Mouse (Mus musculus) MEL (cell line): ENCODE results near the gene Bpifa2. TPM values are rescaled to one million over a fixed set of nuclear protein-coding genes. Genes with fewer than 3 reads are reported as not detected.
"Not testable (repeated sequence)": the region's sequence is repeated elsewhere in the genome, so short reads cannot be mapped to it uniquely, and the experiment has no call there.

ENCODE experiments used
- DNase-seq: peaks from one replicate; pipeline ENCODE4 v3.0.0; 2011; ENCODE audit warnings: low read depth, low spot score
- H3K27ac ChIP-seq: 2 replicates; pipeline ENCODE4 v1.5.1; 2012; ENCODE audit warnings: low read depth, mild to moderate bottlenecking, control low read depth, low read length, moderate library complexity; ENCODE audit not compliant: control insufficient read depth
- H3K27me3 ChIP-seq, 2 experiments: fragments of 150-350 bp in 1 of 2; sonication (generic) in 1 of 2; 2 replicates each; pipeline ENCODE4 v1.6.1; 2012; ENCODE audit warnings: low read length in 2 of 2, mild to moderate bottlenecking in 2 of 2, improper control_type of control experiment in 1 of 2, moderate library complexity in 1 of 2; ENCODE audit not compliant: insufficient read depth in 2 of 2, control insufficient read depth in 1 of 2
- H3K36me3 ChIP-seq, 2 experiments: 2 replicates each; pipeline ENCODE4 v1.6.1; 2012 to 2014; ENCODE audit warnings: low read length in 2 of 2, improper control_type of control experiment in 1 of 2, inconsistent platforms in 1 of 2, mild to moderate bottlenecking in 1 of 2; ENCODE audit not compliant: insufficient read depth in 2 of 2, control insufficient read depth in 1 of 2
- H3K4me1 ChIP-seq, 2 experiments: fragments of 150-350 bp in 1 of 2; sonication (generic) in 1 of 2; 2 replicates each; pipeline ENCODE4 v1.6.1; 2012; ENCODE audit warnings: low read length in 2 of 2, improper control_type of control experiment in 1 of 2, mild to moderate bottlenecking in 1 of 2; ENCODE audit not compliant: insufficient read depth in 2 of 2, control insufficient read depth in 1 of 2
- H3K4me3 ChIP-seq, 2 experiments: fragments of 150-350 bp in 1 of 2; sonication (generic) in 1 of 2; 2 replicates each; pipeline ENCODE4 v1.5.1; 2012; ENCODE audit warnings: low read depth in 2 of 2, low read length in 2 of 2, mild to moderate bottlenecking in 2 of 2, moderate library complexity in 2 of 2, control low read depth in 1 of 2, improper control_type of control experiment in 1 of 2; ENCODE audit not compliant: control insufficient read depth in 1 of 2, insufficient read depth in 1 of 2
- H3K79me2 ChIP-seq: 2 replicates; pipeline ENCODE4 v1.6.1; 2012; ENCODE audit warnings: mild to moderate bottlenecking, low read length, moderate library complexity; ENCODE audit not compliant: control insufficient read depth, poor library complexity, insufficient read depth
- H3K9ac ChIP-seq: 2 replicates; pipeline ENCODE4 v1.6.1; 2012; ENCODE audit warnings: low read depth, mild to moderate bottlenecking, control low read depth, low read length, moderate library complexity; ENCODE audit not compliant: control insufficient read depth, poor library complexity, severe bottlenecking
- H3K9me3 ChIP-seq: fragments of 150-350 bp; sonication (generic); replicated peaks from 2 replicates; pipeline ENCODE4 v1.6.1; 2012; ENCODE audit warnings: mild to moderate bottlenecking, low read length, improper control_type of control experiment, moderate library complexity; ENCODE audit not compliant: insufficient read depth
- BHLHE40 ChIP-seq: IDR thresholded peaks from 2 replicates; pipeline ENCODE4 v1.6.1; 2012; ENCODE audit warnings: low read depth, mild to moderate bottlenecking, inconsistent platforms, low read length, improper control_type of control experiment, borderline replicate concordance
- CTCF ChIP-seq, 3 experiments: IDR thresholded peaks in 2 of 3; conservative IDR thresholded peaks in 1 of 3; 2 replicates each; pipeline ENCODE4 v1.5.1; 2011 to 2012; ENCODE audit warnings: low read length in 3 of 3, low read depth in 2 of 3, mild to moderate bottlenecking in 2 of 3, improper control_type of control experiment in 1 of 3, inconsistent platforms in 1 of 3, mixed read lengths in 1 of 3, moderate library complexity in 1 of 3; ENCODE audit not compliant: control insufficient read depth in 1 of 3, insufficient read depth in 1 of 3, poor library complexity in 1 of 3, severe bottlenecking in 1 of 3
- EP300 ChIP-seq, 2 experiments: IDR thresholded peaks; 2 replicates each; pipeline ENCODE4 v1.6.1; 2011; ENCODE audit warnings: improper control_type of control experiment in 2 of 2, low read length in 2 of 2, low read depth in 1 of 2, mild to moderate bottlenecking in 1 of 2
- GABPA ChIP-seq: IDR thresholded peaks from 2 replicates; pipeline ENCODE4 v1.6.1; 2012; ENCODE audit warnings: low read depth, mild to moderate bottlenecking, inconsistent platforms, low read length, improper control_type of control experiment, moderate library complexity
- GATA1 ChIP-seq: IDR thresholded peaks from 2 replicates; pipeline ENCODE4 v1.6.1; 2011; ENCODE audit warnings: low read depth, low read length, improper control_type of control experiment
- HCFC1 ChIP-seq: IDR thresholded peaks from 2 replicates; pipeline ENCODE4 v1.6.1; 2012; ENCODE audit warnings: low read depth, mild to moderate bottlenecking, inconsistent platforms, low read length, improper control_type of control experiment, moderate library complexity
- JUND ChIP-seq: IDR thresholded peaks from 2 replicates; pipeline ENCODE4 v1.6.1; 2011; ENCODE audit warnings: low read depth, mild to moderate bottlenecking, improper control_type of control experiment, low read length
- MAFK ChIP-seq: IDR thresholded peaks from 2 replicates; pipeline ENCODE4 v1.6.1; 2011; ENCODE audit warnings: low read depth, mild to moderate bottlenecking, low read length, improper control_type of control experiment, borderline replicate concordance
- MEF2A ChIP-seq: IDR thresholded peaks from 2 replicates; pipeline ENCODE4 v1.6.1; 2014; ENCODE audit warnings: low read depth, mild to moderate bottlenecking, inconsistent platforms, low read length, improper control_type of control experiment; ENCODE audit not compliant: poor library complexity, insufficient replicate concordance, severe bottlenecking; ENCODE audit errors: extremely low read depth
- MXI1 ChIP-seq: IDR thresholded peaks from 2 replicates; pipeline ENCODE4 v1.6.1; 2011; ENCODE audit warnings: mild to moderate bottlenecking, low read depth, low read length, improper control_type of control experiment
- NELFE ChIP-seq: IDR thresholded peaks from 2 replicates; pipeline ENCODE4 v1.6.1; 2011; ENCODE audit warnings: low read depth, low read length, improper control_type of control experiment
- POLR2AphosphoS2 ChIP-seq: IDR thresholded peaks from 2 replicates; pipeline ENCODE4 v1.6.1; 2011; ENCODE audit warnings: low read length, improper control_type of control experiment
- POLR2AphosphoS5 ChIP-seq: IDR thresholded peaks from 2 replicates; pipeline ENCODE4 v1.6.1; 2012; ENCODE audit warnings: low read depth, borderline replicate concordance, mild to moderate bottlenecking, inconsistent platforms, low read length, moderate library complexity, mixed read lengths
- RCOR1 ChIP-seq: IDR thresholded peaks from 2 replicates; pipeline ENCODE4 v1.6.1; 2012; ENCODE audit warnings: low read depth, mild to moderate bottlenecking, inconsistent platforms, low read length, improper control_type of control experiment
- SMC3 ChIP-seq: IDR thresholded peaks from 2 replicates; pipeline ENCODE4 v1.6.1; 2011; ENCODE audit warnings: low read depth, low read length, improper control_type of control experiment
- TAL1 ChIP-seq: IDR thresholded peaks from 2 replicates; pipeline ENCODE4 v1.6.1; 2012; ENCODE audit warnings: mild to moderate bottlenecking, inconsistent platforms, low read length, moderate library complexity, mixed read lengths
- TBP ChIP-seq: IDR thresholded peaks from 2 replicates; pipeline ENCODE4 v1.8.0; 2011; ENCODE audit warnings: low read depth, low read length, improper control_type of control experiment
- ZC3H11A ChIP-seq: IDR thresholded peaks from 2 replicates; pipeline ENCODE4 v1.6.1; 2012; ENCODE audit warnings: low read depth, mild to moderate bottlenecking, inconsistent platforms, low read length, improper control_type of control experiment
- ZMIZ1 ChIP-seq: IDR thresholded peaks from 2 replicates; pipeline ENCODE4 v1.6.1; 2012; ENCODE audit warnings: low read depth, mild to moderate bottlenecking, inconsistent platforms, low read length, improper control_type of control experiment, moderate library complexity
- polyA plus RNA-seq, 2 experiments: library from polyadenylated mRNA; stranded (reverse) in 1 of 2; unstranded in 1 of 2; fragments of >175 nt in 1 of 2; fragments of >200 nt in 1 of 2; gene quantifications; 2 replicates each; pipeline versions ENCODE4 v1.2.1 to v1.2.4; 2012; ENCODE audit warnings: low replicate concordance in 2 of 2, low read depth in 1 of 2; ENCODE audit not compliant: insufficient read length in 2 of 2, insufficient read depth in 1 of 2, missing spikeins in 1 of 2
- total RNA-seq: library from RNA; depleted of rRNA; stranded (reverse); fragments of 300-350 nt; gene quantifications from 2 replicates; pipeline ENCODE4 v1.2.3, GENCODE M21; 2012

Gene Bpifa2
- total and polyA plus RNA-seq, 3 experiments: not detected

- H3K4me1 ChIP-seq: no peaks in the 10 kb centered on the region
- no peak overlapping the region for H3K9ac ChIP-seq
- H3K9me3 ChIP-seq: no peaks in the 10 kb centered on the region
- TF ChIP-seq MXI1 (no peak), EP300 (IDR thresholded peaks at IDR 0.05; ENCODE audit: low read depth in 1 of 2, low read length in 2 of 2) (no peak), TBP (no peak), ZMIZ1 (no peak), POLR2AphosphoS5 (no peak), MEF2A (no peak), POLR2AphosphoS2 (no peak), GATA1 (no peak), GABPA (no peak), CTCF (IDR thresholded peaks at IDR 0.05 in 2 of 3, conservative IDR thresholded peaks at IDR 0.05 in 1 of 3; ENCODE audit: control insufficient read depth in 1 of 3, insufficient read depth in 1 of 3, low read depth in 2 of 3, low read length in 3 of 3, poor library complexity in 1 of 3, severe bottlenecking in 1 of 3) (no peak), NELFE (no peak), JUND (no peak), TAL1 (no peak), ZC3H11A (no peak), RCOR1 (no peak), HCFC1 (no peak), MAFK (no peak), BHLHE40 (no peak), SMC3 (no peak)
- H3K79me2 ChIP-seq: no peaks in the 10 kb centered on the region
- no peak overlapping the region for H3K27ac ChIP-seq
- H3K27me3 ChIP-seq: no peaks in the 10 kb centered on the region
- H3K4me3 ChIP-seq: no peak overlapping the region
- DNase-seq: no peak
- H3K36me3 ChIP-seq: no peaks in the 10 kb centered on the region
Measured at GRCm38 (mm10) chr2:154017990-154018389, 9.9 kb downstream of the Bpifa2 start.

- not testable (repeated sequence) for H3K27me3 ChIP-seq, H3K4me3 ChIP-seq, H3K4me1 ChIP-seq, H3K27ac ChIP-seq, H3K9me3 ChIP-seq, DNase-seq, H3K79me2 ChIP-seq, H3K36me3 ChIP-seq, H3K9ac ChIP-seq
Measured at GRCm38 (mm10) chr2:154024676-154025075, 16.6 kb downstream of the Bpifa2 start.
